Mouse (Mus musculus): ENCODE measurements around the gene Mmaa.

DNA sequence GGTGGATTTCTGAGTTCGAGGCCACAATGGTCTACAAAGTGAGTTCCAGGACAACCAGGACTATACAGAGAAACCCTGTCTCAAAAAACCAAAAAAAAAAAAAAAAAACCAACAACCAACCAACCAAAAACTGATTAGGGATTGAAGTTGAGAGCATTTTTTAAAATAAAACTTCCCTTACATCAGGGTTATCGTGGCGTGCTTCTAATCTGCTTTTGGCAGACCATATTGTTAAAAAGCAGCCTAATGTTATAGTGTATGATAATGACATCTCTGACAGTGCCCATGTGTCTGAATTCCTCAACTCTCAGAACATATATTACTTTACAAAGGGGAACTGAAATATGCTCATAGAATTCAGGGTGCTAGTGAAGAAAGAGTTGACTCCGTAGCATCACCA lies 6.5 kb downstream of the Mmaa start:
- TF ChIP-seq CTCF (IDR thresholded peaks at IDR 0.05; ENCODE audit: low read depth) (no peak), EP300 (optimal IDR thresholded peaks at IDR 0.05) (no peak)
